Mouse (Mus musculus): Measurements from ENCODE around the gene Unc5cl.

Unc5cl gene

DNA sequence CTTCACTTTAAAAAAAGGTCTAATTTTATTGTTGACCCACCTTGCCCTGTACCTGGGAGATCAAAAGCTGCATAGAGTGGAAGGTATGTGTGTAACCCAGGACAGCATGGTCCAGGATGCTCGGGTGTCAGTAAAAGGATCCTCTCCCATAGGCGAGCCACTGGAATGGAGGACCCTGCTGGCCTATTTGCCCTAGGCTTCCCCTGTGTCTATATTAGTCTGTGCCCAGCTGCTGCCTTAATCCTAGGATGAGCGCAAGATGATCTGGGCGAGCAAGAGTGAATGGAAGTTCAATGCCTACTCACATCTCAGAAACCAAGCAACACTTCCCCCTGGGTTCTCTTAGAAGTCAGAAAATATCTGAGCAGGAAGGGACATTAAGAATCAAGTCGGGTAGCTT is 23.6 kb upstream of the Unc5cl start:
- in situ Hi-C loops (cut with MboI, MseI), result no loop called here

DNA sequence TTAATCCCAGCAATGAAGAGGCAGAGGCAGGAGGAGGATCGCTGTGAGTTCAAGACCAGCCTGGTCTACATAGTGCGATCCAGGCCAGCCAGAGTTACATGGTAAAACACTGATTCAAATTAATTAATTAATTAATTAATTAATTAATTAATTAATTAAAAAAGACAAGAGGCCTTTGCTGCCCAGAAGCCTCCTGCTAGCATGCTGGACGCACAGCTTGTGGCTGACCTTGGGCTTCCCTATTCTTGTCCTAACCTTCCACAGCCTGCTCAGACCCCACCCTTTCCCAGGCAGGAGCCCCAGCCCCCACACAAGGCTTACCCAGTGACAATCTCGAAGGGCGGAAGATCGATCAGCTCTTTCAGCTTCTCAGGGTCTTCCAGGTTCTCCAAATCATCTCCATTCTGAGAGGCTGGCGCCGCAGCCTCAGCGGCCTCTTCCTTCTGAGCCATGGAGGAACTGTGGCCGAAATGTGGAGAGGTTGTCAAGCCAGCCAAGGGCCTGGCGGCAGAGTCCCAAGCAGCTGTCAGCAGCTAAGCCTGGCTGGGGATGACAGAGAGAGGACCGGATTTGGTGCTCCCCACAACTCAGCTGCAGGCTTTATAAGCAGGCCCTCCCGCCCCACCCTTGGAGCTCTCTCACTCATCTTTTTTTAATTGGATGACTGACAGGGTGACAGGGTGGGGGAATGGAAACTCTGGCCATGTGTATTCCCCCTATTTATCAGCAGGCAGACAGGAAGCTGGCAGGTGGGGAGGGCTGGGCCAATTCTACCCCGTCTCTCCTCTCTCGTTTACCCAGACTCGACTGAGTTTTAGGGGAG is 22.3 kb upstream of the Unc5cl start, which contains the start of gene Apobec2:
Apobec2 (minus strand) TSS at position 773 of the 823 bp plus-strand sequence.
- in situ Hi-C loops (cut with MboI, MseI), result no loop called here

DNA sequence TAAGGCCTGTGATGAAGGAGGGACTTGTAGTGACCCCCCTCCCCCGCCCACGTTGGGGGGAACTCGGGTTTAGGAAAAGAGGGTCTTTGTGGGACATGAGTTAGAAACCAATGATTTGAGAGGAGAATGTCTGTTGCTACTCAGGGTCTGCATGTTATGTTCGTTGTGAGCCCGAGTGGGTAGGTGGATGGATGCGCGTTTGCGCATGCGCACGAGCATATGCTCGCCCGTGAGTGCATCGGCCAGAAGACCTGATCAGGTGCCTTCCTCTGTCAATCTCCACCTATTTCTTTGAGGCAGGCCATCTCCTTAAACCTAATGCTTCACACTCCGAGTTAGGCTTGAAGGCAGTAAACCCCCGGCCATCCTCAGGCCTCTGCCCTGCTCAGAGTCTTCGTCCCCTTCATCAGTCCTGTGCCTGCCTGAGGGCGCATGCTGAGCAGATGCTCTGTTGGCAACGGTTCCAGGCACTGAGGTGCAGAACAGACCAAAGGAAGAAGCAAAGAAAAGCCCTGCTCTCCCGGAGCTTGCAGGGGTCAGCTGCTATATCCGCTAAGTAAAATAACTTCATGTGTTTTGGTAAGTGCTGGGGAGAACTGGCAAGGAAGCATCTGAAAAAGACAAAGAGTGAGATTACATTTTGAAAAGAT is 21.6 kb upstream of the Unc5cl start:
- in situ Hi-C loops (cut with MboI, MseI), result no loop called here

DNA sequence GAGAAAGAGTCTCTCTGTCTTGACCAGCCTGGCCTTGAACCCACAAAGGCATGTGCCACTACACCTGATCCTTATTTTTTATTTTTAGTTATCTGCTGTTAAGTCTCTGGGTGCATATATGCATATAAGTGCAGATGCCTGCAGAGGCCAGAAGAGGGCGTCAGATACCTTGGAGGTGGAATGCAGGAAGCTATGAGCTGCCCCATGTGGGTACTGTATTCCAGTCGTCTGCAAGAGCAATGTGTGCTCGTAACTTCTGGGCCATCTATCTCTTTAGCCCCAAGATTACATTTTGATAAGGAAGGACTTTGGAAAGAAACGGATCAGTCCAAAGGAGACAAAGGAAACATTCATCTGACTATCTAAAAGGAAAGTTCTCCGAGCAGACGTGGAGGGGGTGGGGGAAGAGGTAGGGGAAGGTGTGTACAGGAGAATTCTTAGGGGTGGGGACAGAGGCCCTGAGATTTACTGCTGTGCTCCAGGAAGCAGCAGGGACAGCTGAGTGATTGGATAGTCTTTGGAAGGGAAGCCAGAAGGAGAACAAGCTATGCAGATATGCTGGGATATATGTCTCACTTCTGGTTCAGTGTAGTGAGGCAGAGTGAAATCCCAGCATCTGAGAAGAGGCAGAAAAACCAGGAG is 20.9 kb upstream of the Unc5cl start:
- in situ Hi-C loops (cut with MboI, MseI), result no loop called here

DNA sequence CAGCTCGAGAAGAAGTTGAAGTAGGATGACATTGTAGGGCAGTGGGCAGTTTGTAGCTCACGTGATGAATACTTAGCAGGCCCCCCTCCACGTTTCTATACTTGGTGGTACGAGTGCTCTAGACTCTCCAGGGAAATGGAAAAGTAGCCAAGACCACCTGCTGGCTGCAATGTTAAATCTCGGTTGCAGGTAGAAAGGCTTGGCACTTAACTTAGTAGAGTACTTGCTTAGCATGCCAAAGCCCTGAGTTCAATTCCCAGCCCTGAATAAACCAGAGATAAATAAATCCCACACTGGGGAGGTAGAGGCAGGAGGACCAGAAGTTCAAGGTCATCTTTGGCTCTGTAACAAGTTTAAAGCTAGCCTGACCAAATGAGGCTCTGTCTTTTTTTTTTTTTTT is 20.2 kb upstream of the Unc5cl start:
- in situ Hi-C loops (cut with MboI, MseI), result no loop called here

DNA sequence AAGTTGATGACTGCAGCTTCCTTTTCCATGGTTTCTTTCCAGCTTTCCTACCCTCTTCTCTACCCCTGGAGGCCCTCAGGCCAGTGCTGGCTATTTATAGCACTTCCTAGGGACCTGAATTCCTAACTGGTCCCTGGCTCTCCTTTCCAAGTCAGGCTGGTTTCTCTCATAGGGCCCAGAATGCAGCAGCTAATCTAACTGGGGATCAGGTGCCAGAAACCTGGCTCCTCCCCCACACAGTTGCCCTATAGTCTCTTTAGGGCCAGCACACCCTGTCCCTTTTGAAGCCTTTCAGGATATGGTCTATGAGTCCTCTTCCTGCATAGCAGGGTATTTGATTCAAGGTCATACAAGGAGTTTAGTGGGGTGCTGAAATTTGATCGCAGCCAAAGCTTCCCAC is 18.2 kb upstream of the Unc5cl start:
- in situ Hi-C loops (cut with MboI, MseI), result no loop called here

DNA sequence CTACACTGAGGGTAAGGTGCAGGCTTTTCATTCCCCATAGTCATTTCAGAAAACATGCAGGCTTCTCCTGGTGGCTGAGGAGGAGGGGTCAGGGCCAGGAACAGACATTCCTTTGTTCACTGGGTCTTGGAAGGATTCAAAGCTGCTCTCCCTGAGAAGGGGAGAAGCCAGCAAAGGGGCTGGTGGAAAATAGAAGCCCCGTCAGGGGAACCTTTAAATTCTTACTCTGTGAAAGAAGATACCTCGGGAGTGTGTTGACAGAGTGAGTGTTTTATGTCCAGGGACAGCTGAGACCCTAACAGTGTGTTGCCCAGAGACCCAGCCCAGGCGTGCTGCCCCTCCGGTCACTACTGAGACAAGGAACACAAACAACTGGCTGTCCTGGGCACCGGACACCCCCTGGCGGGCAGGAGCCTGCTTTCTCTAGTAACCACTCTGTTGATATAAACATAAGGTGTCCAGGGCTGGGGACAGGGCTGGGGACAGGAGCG is 17.2 kb upstream of the Unc5cl start:
- in situ Hi-C loops (cut with MboI, MseI), result no loop called here

DNA sequence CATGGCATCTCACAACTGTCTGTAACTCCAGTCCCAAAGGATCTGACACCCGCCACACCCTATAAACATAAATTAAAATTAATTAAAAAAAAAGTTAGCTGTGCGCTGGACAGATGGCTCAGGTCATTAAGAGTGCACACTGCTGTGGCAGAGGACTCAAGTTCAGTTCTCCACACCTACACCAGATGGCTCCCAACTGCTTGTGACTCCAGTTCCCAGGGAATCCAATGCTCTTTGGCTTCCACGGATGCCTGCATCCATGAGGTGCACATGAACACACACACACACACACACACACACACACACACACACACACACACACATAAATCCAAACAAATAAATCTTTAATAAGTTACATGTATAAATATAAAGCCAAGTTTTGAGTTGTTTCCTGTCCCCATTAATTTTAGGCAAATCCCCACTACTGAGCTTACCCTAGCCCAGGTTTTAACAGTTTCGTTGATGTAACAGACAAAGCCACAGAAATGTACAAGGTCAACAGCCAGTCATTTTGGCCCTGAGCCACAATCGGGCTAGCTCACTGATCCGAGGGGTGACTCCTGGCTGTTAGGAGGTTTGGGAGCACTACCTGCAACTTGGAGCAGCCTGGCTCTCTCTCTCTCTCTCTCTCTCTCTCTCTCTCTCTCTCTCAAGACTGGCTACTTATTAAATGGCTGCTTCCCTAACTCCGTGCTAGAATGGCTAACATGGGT is 11.8 kb upstream of the Unc5cl start:
- in situ Hi-C loops (cut with MboI, MseI), result no loop called here

DNA sequence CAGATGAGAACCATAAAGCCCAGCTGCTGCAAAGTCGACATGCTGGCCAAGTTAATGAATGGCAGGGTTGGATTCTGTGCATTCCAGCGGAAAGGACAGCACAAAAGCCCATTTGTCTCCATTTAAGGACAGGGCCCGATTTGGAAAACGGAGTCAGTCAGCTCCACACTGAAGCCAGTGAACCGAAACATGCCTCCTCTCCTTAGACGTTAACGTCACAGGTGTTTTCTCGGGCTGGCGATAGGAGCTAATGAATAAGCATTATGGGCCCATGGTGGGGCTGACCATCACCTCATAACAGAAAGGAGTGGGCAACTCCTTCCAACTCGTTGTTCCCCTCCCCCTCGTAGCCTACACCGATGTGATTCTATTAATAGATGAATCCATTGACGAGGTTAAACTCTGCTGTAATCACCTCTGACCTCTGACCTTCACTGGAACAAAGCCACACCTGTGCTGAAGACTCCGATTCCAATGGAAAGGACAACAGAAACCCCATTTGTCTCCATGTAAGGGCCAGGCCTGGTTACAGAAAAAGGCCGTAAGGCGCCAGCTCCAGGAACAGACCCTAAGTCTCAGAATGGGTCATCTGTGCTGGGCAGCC is 11.1 kb upstream of the Unc5cl start:
- in situ Hi-C loops (cut with MboI, MseI), result no loop called here

DNA sequence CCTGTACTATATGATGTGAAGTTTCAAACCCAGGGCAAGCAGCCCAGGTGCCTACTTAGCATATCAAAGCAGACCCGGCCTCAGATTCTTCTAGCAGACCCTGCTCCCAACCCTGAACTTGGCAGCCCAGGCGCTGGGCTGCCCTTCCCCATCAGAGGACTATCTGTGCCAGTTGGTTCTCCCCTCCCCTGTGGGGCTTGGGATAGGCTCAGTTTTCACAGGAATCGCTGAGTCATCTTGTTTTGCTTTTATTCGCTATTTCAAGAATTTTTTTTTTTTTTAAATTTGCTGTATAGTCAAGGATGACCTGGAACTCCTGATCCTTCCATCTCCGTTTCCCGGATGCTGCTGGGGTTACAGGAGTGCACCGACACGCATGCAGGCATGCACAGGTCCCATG is 7.0 kb upstream of the Unc5cl start:
- in situ Hi-C loops (cut with MboI, MseI), result no loop called here

DNA sequence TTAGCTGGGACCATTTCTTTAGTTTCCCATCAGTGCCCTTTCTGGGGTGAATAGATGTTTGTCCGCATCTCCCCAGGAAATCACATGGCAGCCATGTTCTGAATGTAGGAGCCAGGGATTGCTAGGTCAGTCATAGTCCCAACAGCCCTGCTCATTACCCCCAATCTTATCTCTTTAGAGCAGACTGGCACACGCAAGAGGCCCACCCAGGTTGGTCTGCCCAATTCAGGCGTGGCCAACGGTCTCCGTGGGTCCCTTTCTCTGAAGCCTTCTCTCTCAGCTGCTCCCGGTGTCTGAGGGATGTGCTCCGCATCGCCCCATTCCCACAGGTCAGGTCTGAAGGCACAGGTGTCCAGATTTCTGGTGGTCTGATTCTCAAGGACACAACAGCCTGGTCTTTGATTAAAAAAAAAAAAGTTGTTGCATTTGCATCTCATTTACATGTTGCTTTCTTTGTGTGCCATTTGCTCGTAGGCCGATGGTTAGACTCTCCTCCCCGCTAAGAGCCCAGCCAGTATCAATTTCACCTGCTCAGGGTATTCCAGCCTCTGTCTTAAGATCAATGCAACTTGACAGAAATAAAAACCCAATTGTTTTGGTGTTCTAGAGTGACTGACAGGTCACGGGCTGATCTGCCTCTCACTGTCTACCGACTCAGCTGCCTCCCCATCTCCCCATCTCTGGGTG is 3.9 kb upstream of the Unc5cl start:
- in situ Hi-C loops (cut with MboI, MseI), result no loop called here

DNA sequence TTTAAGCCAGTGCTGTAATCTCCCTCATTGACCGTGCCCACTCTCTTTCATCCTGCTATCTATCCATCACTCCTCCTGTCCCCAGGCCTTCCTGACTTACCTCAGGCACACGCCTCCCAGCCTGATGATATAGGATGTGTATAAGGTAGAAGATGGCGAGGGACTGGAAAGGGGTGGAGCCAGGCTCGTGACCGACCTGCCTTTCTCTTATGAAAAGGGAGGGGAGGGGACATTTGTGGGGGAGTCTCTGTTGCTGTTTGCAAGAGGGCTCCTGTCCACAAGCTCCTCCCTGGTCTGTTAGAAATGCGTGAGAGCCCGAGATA is 3.4 kb upstream of the Unc5cl start, which contains the start of gene Tspo2:
Tspo2 (minus strand) TSS at position 170 of the 323 bp plus-strand sequence.
- in situ Hi-C loops (cut with MboI, MseI), result no loop called here

DNA sequence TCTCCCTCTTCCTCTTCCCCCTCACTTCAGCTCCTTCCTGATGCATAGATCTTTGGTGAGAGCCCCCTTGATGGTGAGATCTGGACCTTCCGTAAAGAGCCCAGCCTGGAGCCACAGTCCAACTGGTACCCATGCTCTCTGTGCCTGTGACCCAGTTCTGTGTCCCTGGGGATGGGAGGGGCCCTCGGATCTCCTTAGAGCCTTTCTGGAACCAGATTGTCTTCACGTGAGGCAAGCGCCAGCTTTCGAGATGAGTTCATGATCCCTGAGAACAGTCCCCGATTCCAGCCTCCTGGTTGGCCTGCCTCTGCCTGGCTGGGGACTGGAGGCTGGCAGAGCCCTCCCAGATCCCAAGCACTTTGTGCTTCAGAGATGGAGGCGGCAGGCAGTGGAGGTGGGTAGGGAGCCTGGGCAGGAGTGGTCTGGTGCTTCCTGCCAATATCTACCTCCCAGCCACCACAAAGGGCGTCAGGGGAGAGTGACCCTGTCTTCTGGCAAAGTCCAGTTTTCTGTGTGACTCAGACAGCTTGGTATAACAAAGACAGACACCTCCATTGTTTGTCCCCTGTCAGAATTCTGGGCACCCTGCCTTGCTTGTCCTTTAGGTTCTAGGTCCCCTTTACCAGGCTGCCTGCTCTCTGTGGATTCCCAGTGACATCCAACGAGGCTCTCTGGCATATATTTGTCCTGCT is 2.8 kb upstream of the Unc5cl start:
- in situ Hi-C loops (cut with MboI, MseI), result no loop called here

DNA sequence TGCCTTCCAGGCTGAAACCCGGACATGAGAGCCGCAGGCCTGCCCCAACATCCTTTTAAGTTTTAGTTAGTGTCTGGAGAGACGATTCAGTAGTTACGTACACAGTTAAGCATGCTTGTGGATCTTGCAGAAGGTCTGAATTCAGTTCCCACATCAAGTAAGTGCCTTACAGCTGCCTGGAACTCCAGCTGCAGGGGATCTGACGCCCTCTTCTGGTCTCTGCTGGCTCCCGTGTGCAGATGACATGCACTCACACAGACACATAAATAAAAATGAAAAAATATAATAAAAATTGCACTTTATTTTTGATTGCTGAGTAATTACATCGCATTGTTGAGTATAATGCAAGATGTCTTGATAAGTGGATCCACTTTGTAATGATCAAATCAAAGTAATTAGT is 1.2 kb upstream of the Unc5cl start:
- in situ Hi-C loops (cut with MboI, MseI), result no loop called here

DNA sequence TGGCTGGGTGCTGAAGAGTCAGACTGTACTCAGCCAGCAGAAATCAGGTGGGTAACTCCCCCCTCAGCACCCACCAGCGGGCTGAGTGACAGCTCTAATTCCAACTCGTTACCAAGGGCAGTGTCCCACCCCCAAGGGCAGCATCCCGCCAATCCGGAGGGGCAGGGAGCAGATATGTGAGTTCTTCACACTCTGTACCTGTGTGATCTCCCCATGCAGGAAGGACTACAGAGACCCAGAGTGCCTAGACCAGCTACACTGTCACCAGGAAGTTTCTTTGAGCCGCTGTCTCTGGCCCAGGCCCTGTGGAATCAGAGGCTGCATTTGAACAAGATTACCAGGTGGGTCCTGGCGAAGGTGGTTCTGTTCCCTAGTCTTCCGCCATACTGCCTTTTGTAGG is 511 bp upstream of the Unc5cl start:
- in situ Hi-C loops (cut with MboI, MseI), result no loop called here

DNA sequence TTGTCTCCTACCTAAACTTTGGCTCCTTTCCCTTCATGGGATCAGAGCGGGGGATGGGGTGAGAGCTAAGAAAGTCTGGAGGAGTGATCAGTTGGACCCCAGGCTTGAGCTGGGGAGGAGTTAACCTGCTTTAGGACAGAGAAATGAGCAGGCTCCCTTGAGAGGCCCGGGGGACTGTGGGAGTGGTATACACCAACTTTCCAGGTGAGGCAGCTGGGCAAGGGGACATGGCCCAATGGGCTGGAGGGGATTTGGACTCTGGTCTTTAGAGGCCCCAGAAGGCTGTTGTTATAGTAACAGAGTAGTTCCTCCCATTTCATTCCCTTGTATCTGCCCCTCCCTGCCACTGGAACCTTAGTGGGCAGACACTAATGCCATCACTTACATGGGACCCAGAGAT is 1.3 kb downstream of the Unc5cl start:
- in situ Hi-C loops (cut with MboI, MseI), result no loop called here

DNA sequence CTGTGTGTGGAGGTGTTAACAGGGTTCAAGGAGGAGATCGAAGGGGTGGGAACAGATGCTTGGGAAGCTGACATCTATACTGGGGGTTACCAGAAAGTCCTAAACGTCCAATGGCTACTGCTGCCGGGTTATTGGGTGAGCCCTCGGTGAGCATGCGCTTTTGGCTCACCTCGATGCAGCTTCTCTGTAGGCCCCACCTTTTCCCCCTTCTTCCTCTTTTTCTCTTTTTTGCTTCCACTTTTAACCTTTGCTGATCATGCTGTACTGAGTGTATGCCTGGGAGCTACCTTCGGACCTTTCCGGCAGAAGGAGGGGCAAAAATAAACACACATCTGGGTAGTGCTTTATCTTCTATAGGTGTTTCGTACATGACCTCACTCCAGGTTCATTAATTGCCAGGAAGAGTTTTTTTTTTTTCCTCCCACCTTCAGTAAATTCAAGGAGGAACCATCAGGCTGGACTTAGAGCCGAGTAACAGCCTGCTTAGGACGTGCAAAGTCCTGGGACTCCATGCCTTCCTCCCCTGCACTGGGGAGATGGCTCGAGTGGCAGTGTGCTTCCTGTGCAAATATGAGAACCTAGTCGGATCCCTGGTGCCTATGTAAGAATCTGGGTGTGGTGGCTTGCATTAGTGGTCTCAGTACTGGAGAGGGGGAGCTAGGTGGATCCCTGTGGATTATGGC is 3.4 kb downstream of the Unc5cl start:
- in situ Hi-C loops (cut with MboI, MseI), result no loop called here

DNA sequence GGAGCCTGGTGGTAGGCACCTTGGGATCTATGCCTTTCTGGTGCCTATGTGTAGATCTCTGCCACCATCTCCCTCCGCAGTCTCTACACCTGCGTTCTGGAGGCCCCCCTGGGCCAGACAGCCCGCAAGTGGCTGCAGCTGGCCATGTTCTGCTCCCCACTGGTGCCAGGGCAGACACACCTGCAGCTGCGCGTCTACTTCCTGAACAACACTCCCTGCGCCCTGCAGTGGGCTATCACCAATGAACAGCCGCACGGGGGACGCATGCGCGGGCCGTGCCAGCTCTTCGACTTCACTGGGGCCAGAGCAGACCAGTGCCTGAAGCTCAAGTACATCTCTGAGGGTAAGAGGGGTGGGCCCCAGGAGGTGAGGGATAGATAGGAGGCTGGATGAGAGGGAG is 7.4 kb downstream of the Unc5cl start:
- in situ Hi-C loops (cut with MboI, MseI), result no loop called here

DNA sequence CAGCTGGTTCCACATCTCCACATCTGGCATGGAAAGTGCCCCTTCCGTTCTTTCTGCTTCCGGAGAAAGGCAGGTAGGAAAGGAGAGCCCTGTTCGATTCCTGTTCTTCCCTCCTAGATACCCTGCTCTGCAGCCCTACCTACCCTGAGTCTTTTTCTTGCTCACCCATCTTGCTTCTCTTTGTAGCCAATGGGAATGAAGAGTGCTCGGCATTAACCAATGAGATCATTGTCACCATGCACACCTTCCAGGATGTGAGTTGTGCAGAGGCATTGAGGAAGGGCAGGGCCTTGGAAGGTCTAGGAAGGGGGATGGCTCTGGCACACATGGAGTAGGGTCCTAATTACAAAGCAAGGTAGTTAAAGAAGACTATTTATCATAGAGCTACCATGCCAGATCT is 8.7 kb downstream of the Unc5cl start:
- in situ Hi-C loops (cut with MboI, MseI), result no loop called here

Measured in T-helper 17 cell (primary cell).